Mouse (Mus musculus) adrenal gland, postnatal 25 days (tissue): Measurements from ENCODE around the gene Zfp882. TPM values are rescaled to one million over a fixed set of nuclear protein-coding genes. Genes with fewer than 3 reads are reported as not detected.
"Not testable (repeated sequence)": the region's sequence is repeated elsewhere in the genome, so short reads cannot be mapped to it uniquely, and the experiment has no call there.

ENCODE experiments used
- DNase-seq: peaks from one replicate; pipeline ENCODE4 v3.0.0; 2021; ENCODE audit warnings: mixed read lengths
- total RNA-seq: library from RNA; stranded (reverse); gene quantifications from 2 replicates; pipeline ENCODE4 v1.2.3, GENCODE M21; 2021

Gene Zfp882
- total RNA-seq, 1 experiment from 2014 or later = 9.8 TPM

DNA sequence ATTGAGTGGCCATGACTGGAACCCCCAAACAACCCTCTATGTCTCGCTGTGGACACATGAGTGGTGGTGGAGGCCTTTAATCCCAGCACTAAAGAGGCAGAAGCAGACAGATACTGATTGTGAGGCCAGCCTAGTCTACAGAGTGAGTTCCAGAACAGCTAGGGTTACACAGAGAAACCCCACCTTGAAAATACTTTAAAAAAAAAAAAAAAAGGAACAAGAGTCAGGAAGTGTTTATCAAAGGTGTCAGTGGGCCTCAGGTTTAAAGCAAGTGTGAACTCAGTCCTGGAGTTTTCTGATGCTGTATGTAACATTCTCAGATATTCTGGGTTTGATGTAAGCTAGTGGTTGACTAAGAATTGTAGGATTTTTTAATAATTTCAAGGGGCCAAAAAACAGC lies 44.1 kb downstream of the Zfp882 start:
- no peak for DNase-seq

DNA sequence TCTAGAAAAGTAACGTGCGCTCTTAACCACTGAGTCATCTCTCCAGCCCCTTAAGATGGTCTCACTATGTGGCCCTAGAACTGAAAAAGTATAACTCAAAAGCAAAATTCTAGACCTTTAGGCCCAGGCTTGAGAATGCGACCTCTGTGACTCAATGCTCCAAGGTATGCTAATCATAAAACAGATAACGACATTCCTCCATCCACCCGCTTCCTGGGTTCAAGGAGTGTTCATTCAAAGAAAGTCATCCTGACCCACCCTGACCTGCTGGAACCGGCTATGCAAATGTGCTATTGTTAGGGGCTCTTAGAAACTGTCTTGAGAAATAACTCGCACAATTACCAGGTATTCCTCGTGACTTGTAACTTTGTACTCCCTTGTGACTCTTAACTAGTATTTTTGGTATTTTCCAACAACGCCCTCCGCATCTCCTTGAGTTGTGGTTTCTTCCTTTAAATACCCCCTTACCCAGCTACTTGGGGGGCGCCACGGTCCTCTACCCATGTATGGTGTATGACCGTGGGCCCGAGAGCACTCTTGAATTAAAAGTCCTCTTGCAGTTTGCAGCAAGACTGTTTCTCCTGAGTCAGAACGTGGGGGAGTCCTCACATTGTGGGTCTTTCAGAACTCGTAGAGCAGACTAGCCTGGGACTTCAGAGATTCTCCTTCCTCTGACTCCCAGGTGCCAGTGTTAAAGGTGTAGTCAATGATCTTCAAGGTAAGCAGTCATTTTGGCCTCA lies 44.7 kb downstream of the Zfp882 start:
- not testable (repeated sequence) for DNase-seq

DNA sequence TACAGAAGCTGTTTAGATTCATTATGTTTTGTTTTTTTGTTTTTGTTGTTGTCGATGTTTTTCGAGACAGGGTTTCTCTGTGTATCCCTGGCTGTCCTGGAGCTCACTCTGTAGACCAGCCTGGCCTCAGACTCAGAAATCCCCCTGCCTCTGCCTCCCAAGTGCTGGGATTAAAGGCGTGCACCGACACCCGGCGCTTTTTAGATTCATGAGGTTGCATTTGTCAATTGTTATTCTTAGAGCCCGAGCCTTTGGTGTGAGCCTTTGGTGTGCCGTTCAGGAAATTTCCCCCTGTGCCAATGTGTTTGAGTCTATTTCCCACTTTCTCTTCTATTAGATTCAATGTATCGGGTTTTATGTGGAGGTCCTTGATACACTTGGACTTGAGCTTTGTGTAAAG lies 46.3 kb downstream of the Zfp882 start:
- no peak for DNase-seq

DNA sequence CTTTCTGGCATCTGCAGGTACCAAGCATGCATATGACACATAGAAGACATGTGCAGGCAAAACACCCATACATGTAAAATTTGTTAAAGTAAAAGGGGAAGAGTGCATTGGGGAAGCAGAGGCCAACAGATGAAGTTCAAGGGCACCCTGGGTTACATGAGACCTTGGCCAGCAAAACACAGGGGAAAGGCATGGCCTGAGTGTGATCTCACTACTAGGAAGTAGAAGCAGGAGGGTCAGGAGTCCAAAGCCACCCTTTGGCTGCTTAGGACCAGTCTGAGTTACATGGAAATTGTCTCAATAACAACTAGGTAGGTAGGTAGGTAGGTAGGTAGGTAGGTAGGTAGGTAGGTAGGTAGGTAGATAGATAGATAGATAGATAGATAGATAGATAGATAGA lies 52.1 kb downstream of the Zfp882 start:
- DNase-seq = no peak

GRCm38 (mm10) chr8:71961796-71962195 lies 53.4 kb downstream of the Zfp882 start:
- DNase-seq = no peak

GRCm38 (mm10) chr8:71964051-71964450 lies 55.6 kb downstream of the Zfp882 start:
- DNase-seq = peak; percentile 34

DNA sequence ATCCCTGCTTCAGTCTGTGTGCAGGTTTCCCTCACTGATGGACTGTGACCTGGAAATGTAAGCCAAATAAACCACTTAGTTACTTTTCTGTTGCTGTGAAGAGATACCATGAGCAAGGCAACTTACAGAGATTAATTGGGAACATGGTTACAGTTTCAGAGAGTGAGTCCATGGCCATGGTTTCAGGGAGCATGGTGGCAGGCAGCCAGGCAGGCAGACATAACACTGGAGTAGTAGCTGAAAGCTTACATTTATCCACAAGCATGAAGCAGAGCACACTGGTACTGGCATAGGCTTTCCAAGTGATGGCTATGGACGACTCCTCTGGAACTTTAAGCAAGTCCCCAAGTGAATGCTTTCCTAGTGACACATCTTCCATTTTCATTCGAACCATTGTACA lies 56.8 kb downstream of the Zfp882 start:
- DNase-seq = peak; percentile 58

Other genes with a start within 250 kb of the Zfp882 start
- 8.3 and 8.4 TPM in 2 replicates for gene Unc13a, start 236.9 kb upstream of the Zfp882 start, total RNA-seq
- gene Jak3, start 232.3 kb upstream of the Zfp882 start, total RNA-seq = 11.7 and 14.3 TPM in 2 replicates
- 6.1 and 7.8 TPM in 2 replicates for gene Insl3, start 219.4 kb upstream of the Zfp882 start, total RNA-seq
- gene B3gnt3, start 206.8 kb upstream of the Zfp882 start, total RNA-seq = 3.7 and 4.8 TPM in 2 replicates
- gene Fcho1, start 182.9 kb upstream of the Zfp882 start, total RNA-seq = 2.2 and 2.6 TPM in 2 replicates
- 8.3 and 9.0 TPM in 2 replicates for gene Zfp709, start 26.6 kb upstream of the Zfp882 start, total RNA-seq
- gene Zfp617, start within 50 bp of the Zfp882 start, total RNA-seq = 31.3 and 38.1 TPM in 2 replicates
- 30.8 and 37.1 TPM in 2 replicates for gene Zfp961, start 42.4 kb downstream of the Zfp882 start, total RNA-seq
- gene Cyp4f18, start 101.0 kb downstream of the Zfp882 start, total RNA-seq = 4.8 and 5.2 TPM in 2 replicates
- gene Olfr372, start 132.6 kb downstream of the Zfp882 start, total RNA-seq = not detected in 2 replicates
- not detected in 2 replicates for gene Olfr373, start 174.6 kb downstream of the Zfp882 start, total RNA-seq
- not detected in 2 replicates for gene Olfr374, start 198.4 kb downstream of the Zfp882 start, total RNA-seq
- gene Tpm4, start 226.4 kb downstream of the Zfp882 start, total RNA-seq = 219 and 260 TPM in 2 replicates